ENCODE assay signal across 8 mouse cellular contexts in genomic region chr3:116252255-116253040, GRCm38 (mm10). TPM values are rescaled to one million over a fixed set of nuclear protein-coding genes. Genes with fewer than 3 reads are reported as not detected.
A peak's percentile ranks its signal among the peaks of the same experiment; 100 is the strongest.
DNase-seq lines count a peak whose midpoint lies in the region; ATAC-seq lines count a peak whose summit lies in the region.

No protein-coding gene starts in this region.

- H3K36me3 ChIP-seq in erythroblast, embryonic 14.5 days (ENCODE audit: control insufficient read depth), result no peaks in the 10 kb centered on the region
- no peaks in the 10 kb centered on the region for H3K36me3 ChIP-seq in limb, embryonic 13.5 days
- H3K36me3 ChIP-seq in midbrain, embryonic 15.5 days (replicated peaks), result no peaks in the 10 kb centered on the region

- H3K4me3 ChIP-seq in erythroblast, embryonic 14.5 days (replicated peaks), result peak overlapping the region; percentile 41
- peak overlapping the region; percentile 60 for H3K4me3 ChIP-seq in limb, embryonic 13.5 days
- H3K4me3 ChIP-seq in midbrain, embryonic 15.5 days, result peak overlapping the region; percentile 68

- no peak for ATAC-seq in erythroblast, adult 5-6 weeks (replicated peaks; ENCODE audit: low FRiP score, poor library complexity, severe bottlenecking)
- ATAC-seq in erythroid progenitor cell, adult 5-6 weeks (replicated peaks; ENCODE audit: low FRiP score, poor library complexity, severe bottlenecking), result 0 out of 2 replicates have a peak, but pooled peaks have one; percentile 14
- peak; percentile 26 for ATAC-seq in limb, embryonic 13.5 days (ENCODE audit: low FRiP score, low read depth)
- peak; percentile 71 for ATAC-seq in midbrain, embryonic 15.5 days (replicated peaks)

- no peak overlapping the region for H3K27ac ChIP-seq in limb, embryonic 13.5 days
- peak overlapping the region; percentile 41 for H3K27ac ChIP-seq in midbrain, embryonic 15.5 days

- H3K9ac ChIP-seq in limb, embryonic 13.5 days, result peak overlapping the region; percentile 73
- peak overlapping the region; percentile 58 for H3K9ac ChIP-seq in midbrain, embryonic 15.5 days

- peak overlapping the region; percentile 99 for H3K4me2 ChIP-seq in limb, embryonic 13.5 days (replicated peaks)
- peak overlapping the region; percentile 97 for H3K4me2 ChIP-seq in midbrain, embryonic 15.5 days

- no peaks in the 10 kb centered on the region; the same call in 1 of the 2 replicates for H3K4me1 ChIP-seq in erythroblast, embryonic 14.5 days (ENCODE audit: control insufficient read depth)
- H3K4me1 ChIP-seq in limb, embryonic 13.5 days, result peaks cover 25% of the 10 kb centered on the region
- peaks cover 23% of the 10 kb centered on the region for H3K4me1 ChIP-seq in midbrain, embryonic 15.5 days

- under 1% methylated on average over 48 of the region's 48 CpGs for WGBS in limb, embryonic 13.5 days
- WGBS in midbrain, embryonic 15.5 days, result under 1% methylated on average over 48 of the region's 48 CpGs

- DNase-seq in NIH3T3 (ENCODE audit: low read depth), result peak; percentile 16
- DNase-seq in heart, postnatal 4 days, result peak; percentile 28
- peak; percentile 17 for DNase-seq in urinary bladder, postnatal 14 days (ENCODE audit: low spot score)

- no peaks in the 10 kb centered on the region; the same call in 1 of the 2 replicates for H3K9me3 ChIP-seq in erythroblast, embryonic 14.5 days (ENCODE audit: control insufficient read depth, low read length)
- H3K9me3 ChIP-seq in limb, embryonic 13.5 days, result no peaks in the 10 kb centered on the region
- no peaks in the 10 kb centered on the region for H3K9me3 ChIP-seq in midbrain, embryonic 15.5 days

- H3K27me3 ChIP-seq in erythroblast, embryonic 14.5 days (ENCODE audit: control insufficient read depth), result peaks cover 59% of the 10 kb centered on the region
- H3K27me3 ChIP-seq in limb, embryonic 13.5 days, result peaks cover 78% of the 10 kb centered on the region
- H3K27me3 ChIP-seq in midbrain, embryonic 15.5 days (replicated peaks), result peaks cover 24% of the 10 kb centered on the region

RNA-seq across cellular contexts. Expression of gene Gpr88, which starts 0.9 kb away (rescaled TPM):
- not detected in 2 replicates for polyA plus RNA-seq in erythroblast, embryonic 14.5 days (2012)
- total RNA-seq in erythroblast, adult 5-6 weeks (2015; ENCODE audit: low replicate concordance), result not detected in 2 replicates
- total RNA-seq in erythroblast, adult 5-6 weeks (2017; ENCODE audit: low replicate concordance), result not detected in 2 replicates
- 0.36 TPM in 1 of 2 replicates, not detected in the other for total RNA-seq in erythroid progenitor cell, adult 5-6 weeks (2015; ENCODE audit: low replicate concordance)
- total RNA-seq in erythroid progenitor cell, adult 5-6 weeks (2017; ENCODE audit: low replicate concordance), result 0.68 TPM in 1 of 2 replicates, not detected in the other
- total RNA-seq in heart, postnatal 4 days (2021), result under 1 TPM; 0.47 to 0.55 TPM
- 1.5 and 1.6 TPM in 2 replicates for polyA plus RNA-seq in limb, embryonic 13.5 days (2015; fragmentation: Nextera tagmentation; extraction: Ambion mirVana)
- 3.0 and 3.2 TPM in 2 replicates for polyA plus RNA-seq in midbrain, embryonic 15.5 days (2015; fragmentation: Nextera tagmentation; extraction: Ambion mirVana)
